Mouse (Mus musculus) gastrocnemius, postnatal 4 days (tissue): ENCODE measurements around the gene Dscam. TPM values are rescaled to one million over a fixed set of nuclear protein-coding genes. Genes with fewer than 3 reads are reported as not detected.

Experiments
- DNase-seq, 2 experiments: peaks; one replicate each; pipeline ENCODE4 v3.0.0; 2021 to 2022; ENCODE audit warnings: low spot score in 2 of 2, mixed read lengths in 2 of 2
- total RNA-seq, 2 experiments: library from RNA; stranded (reverse); gene quantifications; 2 replicates each; pipeline ENCODE4 v1.2.3; 2021

The Dscam gene
- total RNA-seq, 2 experiments from 2014 or later: 0.15 to 0.16 TPM

GRCm38 (mm10) chr16:96671603-96672374 is 498.8 kb downstream of the Dscam start:
- DNase-seq: no peak

GRCm38 (mm10) chr16:96669706-96670105 is 500.8 kb downstream of the Dscam start:
- no peak for DNase-seq

GRCm38 (mm10) chr16:96668478-96668877 is 502.1 kb downstream of the Dscam start:
- no peak for DNase-seq

- no peak for DNase-seq
These were observed 509.5 kb downstream of the Dscam start for GRCm38 (mm10) chr16:96661073-96661472.

GRCm38 (mm10) chr16:96659275-96659674 is 511.3 kb downstream of the Dscam start:
- DNase-seq: no peak

GRCm38 (mm10) chr16:96655548-96655947 is 515.0 kb downstream of the Dscam start:
- DNase-seq: no peak

- DNase-seq: no peak
These were observed 516.5 kb downstream of the Dscam start for GRCm38 (mm10) chr16:96654054-96654453.

GRCm38 (mm10) chr16:96651444-96651843 is 519.1 kb downstream of the Dscam start:
- no peak for DNase-seq

GRCm38 (mm10) chr16:96640101-96640500 is 530.5 kb downstream of the Dscam start:
- no peak for DNase-seq

GRCm38 (mm10) chr16:96635916-96636315 is 534.6 kb downstream of the Dscam start:
- DNase-seq: no peak

- DNase-seq: no peak
These were observed 535.8 kb downstream of the Dscam start for GRCm38 (mm10) chr16:96634791-96635143.

- no peak for DNase-seq
These were observed 536.3 kb downstream of the Dscam start for GRCm38 (mm10) chr16:96634097-96634790.

- DNase-seq: no peak
These were observed 540.3 kb downstream of the Dscam start for GRCm38 (mm10) chr16:96630241-96630640.

- no peak for DNase-seq
These were observed 540.9 kb downstream of the Dscam start for GRCm38 (mm10) chr16:96629623-96630022.

GRCm38 (mm10) chr16:96625468-96625867 is 545.1 kb downstream of the Dscam start:
- DNase-seq: no peak

- no peak for DNase-seq
These were observed 545.8 kb downstream of the Dscam start for GRCm38 (mm10) chr16:96624570-96625411.

- no peak for DNase-seq
These were observed 549.7 kb downstream of the Dscam start for GRCm38 (mm10) chr16:96620861-96621260.

GRCm38 (mm10) chr16:96620402-96620801 is 550.1 kb downstream of the Dscam start:
- DNase-seq: peak in 1 of 2 experiments; percentile 21

GRCm38 (mm10) chr16:96617772-96618171 is 552.8 kb downstream of the Dscam start:
- no peak for DNase-seq

GRCm38 (mm10) chr16:96613275-96613674 is 557.3 kb downstream of the Dscam start:
- DNase-seq: no peak

GRCm38 (mm10) chr16:96610806-96611205 is 559.7 kb downstream of the Dscam start:
- no peak for DNase-seq

GRCm38 (mm10) chr16:96602206-96602605 is 568.3 kb downstream of the Dscam start:
- DNase-seq: no peak
